Mouse (Mus musculus): ENCODE measurements at regions not wholly inside any gene's neighbourhood (a gene's known extent, or its start where the extent isn't known, plus 50 kb on each side); places are given as distances from the start of the nearest gene placed in this dataset.

GRCm38 (mm10) chr1:13927964-13928363, 2165.2 kb downstream of the 4930444P10Rik start:
- TF ChIP-seq CTCF (IDR thresholded peaks at IDR 0.05; ENCODE audit: low read depth, low read length) (no peak), POLR2A (IDR thresholded peaks at IDR 0.05; ENCODE audit: insufficient read depth, low read length) (no peak), EP300 (IDR thresholded peaks at IDR 0.05; ENCODE audit: insufficient read depth, low read depth, low read length) (no peak)

Measured in ES-Bruce4 (cell line).